Mouse (Mus musculus) bone marrow, adult 2 months (tissue): ENCODE results near the gene Fbl.
"Not testable (repeated sequence)": the region's sequence is repeated elsewhere in the genome, so short reads cannot be mapped to it uniquely, and the experiment has no call there.

Experiments
- CTCF ChIP-seq: fragments of 200-500 bp; IDR thresholded peaks from 2 replicates; pipeline ENCODE4 v1.5.1; 2011; ENCODE audit warnings: low read length, control low read depth; ENCODE audit not compliant: control insufficient read depth, insufficient read depth
- POLR2A ChIP-seq: fragments of 200-500 bp; IDR thresholded peaks from 2 replicates; pipeline ENCODE4 v1.6.1; 2011; ENCODE audit warnings: low read depth, mild to moderate bottlenecking, control low read depth, low read length, borderline replicate concordance; ENCODE audit not compliant: control insufficient read depth

DNA sequence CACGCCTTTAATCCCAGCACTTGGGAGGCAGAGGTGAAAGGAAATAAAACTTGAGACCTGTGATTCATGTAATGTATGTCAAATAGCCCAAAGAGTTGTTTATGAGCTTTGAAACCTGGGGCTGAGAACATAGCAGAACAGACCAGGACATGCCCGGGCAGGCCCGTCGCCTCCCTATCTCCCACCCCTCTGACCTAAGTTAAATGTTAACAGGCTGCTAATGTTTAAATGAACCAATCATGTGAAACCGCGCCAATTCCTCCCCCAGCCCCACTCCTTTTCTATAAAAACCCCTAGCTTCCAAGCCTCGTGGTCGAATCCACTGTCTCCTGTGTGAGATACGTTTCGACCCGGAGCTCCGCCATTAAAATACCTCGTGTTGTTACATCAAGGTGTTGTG is 48.3 kb downstream of the Fbl start:
- not testable (repeated sequence) for TF ChIP-seq CTCF, POLR2A
